Mouse (Mus musculus): ENCODE measurements around the gene Scamp3.

DNA sequence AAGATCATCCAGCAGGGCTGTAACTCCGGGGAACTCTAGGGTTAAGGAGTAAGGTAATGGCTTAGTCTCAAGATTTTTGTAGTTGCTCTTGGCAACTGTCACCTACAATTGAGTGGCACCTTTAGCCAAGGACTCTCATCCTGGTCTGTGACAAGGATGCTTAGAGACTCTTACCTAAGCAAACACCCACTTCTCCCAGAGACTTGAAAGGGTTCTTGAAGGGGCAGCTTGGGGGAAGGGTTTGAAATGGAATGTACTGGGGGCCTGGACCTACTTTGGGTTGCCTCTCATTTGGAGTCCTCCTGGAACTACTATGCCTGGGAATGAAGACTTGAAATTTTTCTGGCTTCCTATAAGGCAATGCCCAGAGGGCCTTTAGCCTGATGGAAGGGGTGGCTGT, 41.0 kb downstream of the Scamp3 start:
- TF ChIP-seq CTCF (IDR thresholded peaks at IDR 0.05; ENCODE audit: control insufficient read depth, insufficient read depth, insufficient replicate concordance, low read depth, low read length) (no peak), POLR2A (IDR thresholded peaks at IDR 0.05; ENCODE audit: control insufficient read depth, low read depth, low read length) (no peak)
